Comparison of ENCODE assay signal across 9 mouse cellular contexts in the genomic region with DNA sequence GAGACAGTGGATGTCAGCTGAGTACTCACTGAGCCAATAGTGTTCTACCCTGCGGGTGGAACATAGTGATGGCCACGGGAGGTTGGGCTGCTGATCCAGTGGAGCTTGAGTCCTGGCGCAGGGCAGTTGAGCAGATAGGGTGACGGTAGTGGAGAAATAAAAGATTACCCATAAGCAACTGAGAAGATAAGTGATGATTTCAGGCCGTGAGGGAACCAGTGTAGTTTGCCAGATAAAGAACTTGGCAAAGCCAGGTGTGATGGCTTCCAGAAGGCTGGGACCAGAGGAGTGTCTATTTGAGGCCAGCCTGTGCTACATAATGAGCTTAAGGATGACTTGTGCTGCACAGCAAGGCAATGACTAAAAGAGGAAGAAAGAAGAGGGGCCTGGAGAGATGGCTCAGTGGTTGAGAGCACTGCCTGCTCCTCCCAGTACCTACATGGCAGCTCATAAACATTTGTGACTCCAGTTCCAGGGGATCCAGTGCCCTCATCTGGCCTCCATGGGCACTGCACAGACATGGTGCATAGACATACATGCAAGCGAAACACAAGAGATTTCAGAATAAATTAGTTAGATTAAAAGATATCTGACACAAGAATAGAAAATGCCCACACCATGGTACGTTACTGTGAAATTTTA. TPM values are rescaled to one million over a fixed set of nuclear protein-coding genes. Genes with fewer than 3 reads are reported as not detected.
DNase-seq lines count a peak whose midpoint lies in the region; ATAC-seq lines count a peak whose summit lies in the region.
"Had no signal": no experiment of that assay in that cellular context is flagged by ENCODE, and none has a peak within 500 bp of the region (broad histone marks: within the 10 kb centered on the region; RNA-seq: fewer than 3 reads in every experiment).

No protein-coding gene starts in this region.

- no peak overlapping the region for H3K9ac ChIP-seq in limb, embryonic 11.5 days (ENCODE audit: low read length)

- H3K27me3 ChIP-seq in limb, embryonic 11.5 days (ENCODE audit: control insufficient read depth, insufficient read depth, low read length): no peaks in the 10 kb centered on the region
- no peaks in the 10 kb centered on the region for H3K27me3 ChIP-seq in limb, embryonic 10.5 days (ENCODE audit: low read depth, poor library complexity, severe bottlenecking)
- H3K27me3 ChIP-seq: megakaryocyte, embryonic 14.5 days had no signal

- DNase-seq in limb, embryonic 11.5 days (ENCODE audit: low spot score): peak; percentile 32
- DNase-seq in limb, embryonic 10.5 days (ENCODE audit: low spot score): no peak
- DNase-seq in Muller cell, postnatal 12 days (ENCODE audit: inconsistent ontology term): peak; percentile 17
- DNase-seq in cerebellum, adult 9-10 months: peak; percentile 84
- DNase-seq in gastrocnemius, postnatal 14 days: peak; percentile 22
- peak; percentile 57 to 61 for DNase-seq in left cerebral cortex, adult 18-20 months (ENCODE audit: low spot score in 2 of 2)
- DNase-seq in mesoderm, embryonic 11.5 days (ENCODE audit: low read depth, low spot score): peak; percentile 35
- DNase-seq in thymus, postnatal 36 days: peak; percentile 46 to 47

- no peaks in the 10 kb centered on the region for H3K4me1 ChIP-seq in limb, embryonic 11.5 days (ENCODE audit: control insufficient read depth, insufficient read depth, low read length)
- no peaks in the 10 kb centered on the region for H3K4me1 ChIP-seq in limb, embryonic 10.5 days

- peaks cover 10% of the 10 kb centered on the region for H3K36me3 ChIP-seq in limb, embryonic 11.5 days (ENCODE audit: control insufficient read depth, insufficient read depth, low read length)
- H3K36me3 ChIP-seq in limb, embryonic 10.5 days: peaks cover 64% of the 10 kb centered on the region

- no peak overlapping the region for H3K4me3 ChIP-seq in limb, embryonic 11.5 days (ENCODE audit: low read depth, low read length)
- no peak overlapping the region for H3K4me3 ChIP-seq in limb, embryonic 10.5 days
- H3K4me3 ChIP-seq: megakaryocyte, embryonic 14.5 days had no signal

- intact Hi-C loops in gastrocnemius, postnatal 14 days (cut with DNase I; ENCODE audit: low total_unique reads): loop anchor here (5.0 kb wide), 1 partner anchor 50 kb away; no protein-coding TSS in a partner anchor

- no peak overlapping the region for H3K27ac ChIP-seq in limb, embryonic 11.5 days (replicated peaks; ENCODE audit: low read depth, low read length)
- H3K27ac ChIP-seq in limb, embryonic 10.5 days: no peak overlapping the region

- no peak for ATAC-seq in limb, embryonic 11.5 days (ENCODE audit: insufficient number of reproducible peaks, low FRiP score, low TSS enrichment, low read depth)

- H3K9me3 ChIP-seq in limb, embryonic 11.5 days (ENCODE audit: control insufficient read depth, low read length): no peaks in the 10 kb centered on the region
- no peaks in the 10 kb centered on the region for H3K9me3 ChIP-seq in limb, embryonic 10.5 days (replicated peaks)
- H3K9me3 ChIP-seq: megakaryocyte, embryonic 14.5 days had no signal

- 90% methylated on average over 7 of the region's 7 CpGs for WGBS in limb, embryonic 11.5 days
- WGBS in limb, embryonic 10.5 days: 90% methylated on average over 7 of the region's 7 CpGs

- no peak overlapping the region for H3K4me2 ChIP-seq in limb, embryonic 11.5 days (ENCODE audit: low read depth, severe bottlenecking)

RNA-seq across cellular contexts. Expression of a gene that starts 46.8 kb away (rescaled TPM):
- 6.5 and 6.6 TPM in 2 replicates for polyA plus RNA-seq in limb, embryonic 11.5 days (2014; fragmentation: Nextera tagmentation; extraction: Ambion mirVana)
- 4.2 and 5.1 TPM in 2 replicates for polyA plus RNA-seq in limb, embryonic 10.5 days (2016; fragmentation: Nextera tagmentation; extraction: Ambion mirVana)
- total RNA-seq in gastrocnemius, postnatal 14 days (2021): 10 to 100 TPM; 11.3 to 11.5 TPM
- 100 to 1,000 TPM; 163 to 164 TPM for total RNA-seq in left cerebral cortex, adult 18-20 months (2021)

Comparison
In these comparisons a context has a peak if more than half of its experiments do, and no peak if none do; other contexts are left out.
1. RNA of a gene that starts 46.8 kb away (total RNA-seq): 163 to 164 TPM in left cerebral cortex, adult 18-20 months; 11.3 to 11.5 TPM in gastrocnemius, postnatal 14 days; every median in the first group is over 10 times any median in the second.